Mouse (Mus musculus): ENCODE measurements at regions not wholly inside any gene's neighbourhood (a gene's known extent, or its start where the extent isn't known, plus 50 kb on each side); places are given as distances from the start of the nearest gene placed in this dataset.
A peak's percentile ranks its signal among the peaks of the same experiment; 100 is the strongest.

DNA sequence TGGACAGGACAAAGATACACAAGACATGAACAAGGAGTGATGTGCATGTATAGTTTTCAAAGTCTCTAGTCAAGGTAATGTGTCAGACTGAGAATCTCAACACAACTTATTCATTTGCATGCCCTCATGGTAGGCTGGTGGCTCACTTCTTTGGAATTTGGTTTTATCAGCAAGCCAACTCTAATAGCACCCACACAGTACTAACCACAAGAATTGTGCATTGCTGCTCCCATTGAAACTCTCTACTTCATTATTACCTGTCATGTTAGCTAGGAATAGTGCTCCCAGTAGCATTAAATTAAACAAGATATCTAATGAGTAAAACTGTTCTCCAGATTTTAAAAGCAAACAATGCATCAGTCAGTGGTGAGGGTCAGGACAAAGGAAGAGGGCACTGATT, 70.5 kb upstream of the Thrb start:
- Histone ChIP-seq H3K27ac (ENCODE audit: low read depth, low read length) (no peak overlapping the region), H3K4me1 (ENCODE audit: control insufficient read depth, insufficient read depth, low read length) (no peaks in the 10 kb centered on the region), H3K4me2 (ENCODE audit: low read length) (no peak overlapping the region), H3K4me3 (ENCODE audit: low read depth, low read length) (no peak overlapping the region), H3K36me3 (ENCODE audit: control insufficient read depth, insufficient read depth, low read length) (no peaks in the 10 kb centered on the region), H3K9me3 (replicated peaks; ENCODE audit: control insufficient read depth, low read length) (no peaks in the 10 kb centered on the region), H3K27me3 (replicated peaks; ENCODE audit: control insufficient read depth, insufficient read depth, low read length) (no peaks in the 10 kb centered on the region), H3K9ac (ENCODE audit: low read length) (no peak overlapping the region)
- no peak for DNase-seq (ENCODE audit: low spot score)
- ATAC-seq = no peak

DNA sequence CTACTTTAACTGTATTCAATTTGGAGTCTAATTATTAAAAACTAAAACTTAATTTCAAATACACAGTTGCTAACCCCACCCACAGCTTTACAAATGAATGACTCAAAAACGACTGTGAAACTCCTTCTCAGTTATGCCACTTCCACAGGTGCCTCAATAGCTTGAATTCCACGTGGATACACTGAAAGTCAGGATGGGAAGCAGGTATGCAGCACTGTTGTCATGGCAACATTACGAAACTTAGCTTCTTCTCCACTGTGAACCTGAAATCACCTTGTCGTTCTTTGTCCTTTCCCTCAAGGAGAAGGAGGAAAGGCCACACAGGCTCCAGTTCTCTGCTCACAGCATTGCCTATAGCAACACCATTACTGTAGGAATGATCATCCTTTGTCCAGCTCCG, 60.5 kb upstream of the Thrb start:
- Histone ChIP-seq H3K27me3 (replicated peaks; ENCODE audit: control insufficient read depth, insufficient read depth, low read length) (no peaks in the 10 kb centered on the region), H3K9ac (ENCODE audit: low read length) (no peak overlapping the region), H3K9me3 (replicated peaks; ENCODE audit: control insufficient read depth, low read length) (no peaks in the 10 kb centered on the region), H3K4me2 (ENCODE audit: low read length) (no peak overlapping the region), H3K36me3 (ENCODE audit: control insufficient read depth, insufficient read depth, low read length) (no peaks in the 10 kb centered on the region), H3K27ac (ENCODE audit: low read depth, low read length) (no peak overlapping the region), H3K4me3 (ENCODE audit: low read depth, low read length) (no peak overlapping the region), H3K4me1 (ENCODE audit: control insufficient read depth, insufficient read depth, low read length) (no peaks in the 10 kb centered on the region)
- no peak for ATAC-seq
- no peak for DNase-seq (ENCODE audit: low spot score)
- WGBS = 70% methylated on average over 5 of the region's 5 CpGs

DNA sequence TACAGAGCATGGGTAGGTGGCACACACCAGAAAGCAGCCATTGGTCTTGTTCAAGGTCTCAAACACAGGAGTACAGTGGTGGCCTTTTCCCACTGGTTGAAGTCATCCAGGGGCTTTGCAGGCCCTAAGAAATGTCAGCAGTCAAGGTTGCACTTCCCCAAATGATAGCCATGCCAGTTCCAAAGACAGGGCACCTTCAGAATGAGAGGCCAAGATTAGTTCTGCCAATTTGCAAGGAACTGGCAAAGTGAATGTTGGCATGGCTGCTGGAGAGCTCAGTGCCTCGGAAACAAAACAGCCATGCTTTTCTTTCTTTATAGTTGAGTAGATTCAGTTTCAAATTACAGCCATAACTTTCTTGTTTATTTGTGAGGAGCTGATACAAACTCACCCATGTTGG, 57.7 kb upstream of the Thrb start:
- Histone ChIP-seq H3K36me3 (ENCODE audit: control insufficient read depth, insufficient read depth, low read length) (no peaks in the 10 kb centered on the region), H3K4me3 (ENCODE audit: low read depth, low read length) (no peak overlapping the region), H3K9me3 (replicated peaks; ENCODE audit: control insufficient read depth, low read length) (no peaks in the 10 kb centered on the region), H3K4me1 (ENCODE audit: control insufficient read depth, insufficient read depth, low read length) (no peaks in the 10 kb centered on the region), H3K27me3 (replicated peaks; ENCODE audit: control insufficient read depth, insufficient read depth, low read length) (no peaks in the 10 kb centered on the region), H3K9ac (ENCODE audit: low read length) (no peak overlapping the region), H3K27ac (ENCODE audit: low read depth, low read length) (no peak overlapping the region), H3K4me2 (ENCODE audit: low read length) (no peak overlapping the region)
- ATAC-seq = no peak
- DNase-seq (ENCODE audit: low spot score) = no peak
- 86% methylated on average over 1 of the region's 1 CpGs for WGBS

DNA sequence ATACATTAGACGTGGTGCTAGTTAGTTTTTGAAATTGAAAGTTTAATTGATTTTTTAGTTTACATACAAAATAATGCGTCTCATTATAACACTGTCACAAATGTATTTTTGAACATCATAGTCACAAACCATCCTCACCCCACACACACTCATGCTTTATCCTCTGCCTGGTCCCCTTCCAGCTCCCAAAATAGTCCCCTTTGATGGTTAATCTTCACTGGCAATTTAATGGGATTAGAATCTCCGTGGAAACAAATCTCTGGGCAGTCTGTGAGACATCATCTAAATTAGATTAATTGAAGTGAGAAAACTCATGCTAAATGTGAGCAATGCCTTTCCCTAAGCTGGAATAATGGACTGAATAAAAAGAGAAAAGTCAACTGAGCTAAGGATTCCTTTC, 54.0 kb upstream of the Thrb start:
- Histone ChIP-seq H3K4me2 (ENCODE audit: low read length) (no peak overlapping the region), H3K36me3 (ENCODE audit: control insufficient read depth, insufficient read depth, low read length) (no peaks in the 10 kb centered on the region), H3K27ac (ENCODE audit: low read depth, low read length) (no peak overlapping the region), H3K4me1 (ENCODE audit: control insufficient read depth, insufficient read depth, low read length) (no peaks in the 10 kb centered on the region), H3K4me3 (ENCODE audit: low read depth, low read length) (no peak overlapping the region), H3K27me3 (replicated peaks; ENCODE audit: control insufficient read depth, insufficient read depth, low read length) (no peaks in the 10 kb centered on the region), H3K9ac (ENCODE audit: low read length) (no peak overlapping the region), H3K9me3 (replicated peaks; ENCODE audit: control insufficient read depth, low read length) (no peaks in the 10 kb centered on the region)
- WGBS = 41% methylated on average over 3 of the region's 3 CpGs
- 0 out of 2 replicates have a peak, but pooled peaks have one; percentile 37 for ATAC-seq
- no peak for DNase-seq (ENCODE audit: low spot score)

DNA sequence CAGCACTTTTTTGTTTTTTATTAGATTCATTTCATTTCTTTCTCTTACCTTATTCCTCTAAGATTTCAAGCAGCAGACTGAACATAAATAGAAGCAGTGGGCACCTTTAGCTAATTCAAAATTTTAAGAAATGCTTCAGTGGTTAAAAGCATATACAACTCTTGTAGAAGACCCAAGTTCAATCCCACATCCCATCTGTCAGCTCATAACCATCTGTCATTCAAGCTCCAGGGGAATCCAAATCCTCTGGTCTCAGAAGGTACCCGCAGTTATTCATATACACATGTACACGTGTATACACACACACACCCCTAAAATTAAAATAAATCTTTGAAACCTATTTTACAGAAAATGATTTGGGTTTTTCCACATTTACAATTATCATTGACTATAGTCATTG, 52.9 kb upstream of the Thrb start:
- DNase-seq (ENCODE audit: low spot score) (no peak), ATAC-seq (no peak)
- Histone ChIP-seq H3K27me3 (replicated peaks; ENCODE audit: control insufficient read depth, insufficient read depth, low read length) (no peaks in the 10 kb centered on the region), H3K4me2 (ENCODE audit: low read length) (no peak overlapping the region), H3K9me3 (replicated peaks; ENCODE audit: control insufficient read depth, low read length) (no peaks in the 10 kb centered on the region), H3K9ac (ENCODE audit: low read length) (no peak overlapping the region), H3K36me3 (ENCODE audit: control insufficient read depth, insufficient read depth, low read length) (no peaks in the 10 kb centered on the region), H3K4me1 (ENCODE audit: control insufficient read depth, insufficient read depth, low read length) (no peaks in the 10 kb centered on the region), H3K4me3 (ENCODE audit: low read depth, low read length) (no peak overlapping the region), H3K27ac (ENCODE audit: low read depth, low read length) (no peak overlapping the region)
- 85% methylated on average over 2 of the region's 2 CpGs for WGBS

Data from forebrain, embryonic 14.5 days (tissue).